Mouse (Mus musculus): ENCODE measurements around the gene Map2k7. TPM values are rescaled to one million over a fixed set of nuclear protein-coding genes. Genes with fewer than 3 reads are reported as not detected.

The Map2k7 gene
- total RNA-seq, 1 experiment from 2014 or later: 44.1 TPM

Other genes with a start within 250 kb of the Map2k7 start
- gene Cd209f, start 132.9 kb upstream of the Map2k7 start, total RNA-seq (2017): not detected in 2 replicates
- not detected in 2 replicates for gene Cd209g, start 104.6 kb upstream of the Map2k7 start, total RNA-seq (2017)
- 10.2 and 16.6 TPM in 2 replicates for gene Evi5l, start 72.2 kb upstream of the Map2k7 start, total RNA-seq (2017)
- not detected in 2 replicates for gene Prr36, start 21.3 kb upstream of the Map2k7 start, total RNA-seq (2017)
- not detected in 2 replicates for gene Lrrc8e, start 11.9 kb upstream of the Map2k7 start, total RNA-seq (2017)
- 1.4 TPM in 1 of 2 replicates, not detected in the other for gene Gm49320, start 125 bp downstream of the Map2k7 start, total RNA-seq (2017)
- 8.4 and 10.2 TPM in 2 replicates for gene Tgfbr3l, start 9.5 kb downstream of the Map2k7 start, total RNA-seq (2017)
- gene Snapc2, start 14.3 kb downstream of the Map2k7 start, total RNA-seq (2017): 6.8 and 15.7 TPM in 2 replicates
- gene Ctxn1, start 20.5 kb downstream of the Map2k7 start, total RNA-seq (2017): 0.35 TPM in 1 of 2 replicates, not detected in the other
- 78.5 and 86.7 TPM in 2 replicates for gene Timm44, start 37.2 kb downstream of the Map2k7 start, total RNA-seq (2017)
- 11.5 TPM in 2 replicates for gene Ccl25, start 86.5 kb downstream of the Map2k7 start, total RNA-seq (2017)
- 52.4 and 65.9 TPM in 2 replicates for gene Elavl1, start 86.7 kb downstream of the Map2k7 start, total RNA-seq (2017)